Mouse (Mus musculus): ENCODE measurements around the gene Cpne5. TPM values are rescaled to one million over a fixed set of nuclear protein-coding genes. Genes with fewer than 3 reads are reported as not detected.
A peak's percentile ranks its signal among the peaks of the same experiment; 100 is the strongest.

The Cpne5 gene
- polyA plus RNA-seq, 1 experiment, result 0.12 TPM

GRCm38 (mm10) chr17:29176391-29177267, 61.3 kb downstream of the Cpne5 start:
- no peak for TF ChIP-seq POLR2A (IDR thresholded peaks at IDR 0.05; ENCODE audit: borderline replicate concordance, low read depth, low read length)
- peak; percentile 53 for TF ChIP-seq CTCF (IDR thresholded peaks at IDR 0.05; ENCODE audit: low read depth, low read length)
- no peak overlapping the region for H3K4me3 ChIP-seq (ENCODE audit: insufficient read depth, low read length)
- no peaks in the 10 kb centered on the region; the same call in 1 of the 2 replicates for H3K4me1 ChIP-seq (ENCODE audit: control insufficient read depth, insufficient read depth, low read length)
- H3K27ac ChIP-seq (ENCODE audit: insufficient read depth, low read depth, low read length), result no peak overlapping the region

DNA sequence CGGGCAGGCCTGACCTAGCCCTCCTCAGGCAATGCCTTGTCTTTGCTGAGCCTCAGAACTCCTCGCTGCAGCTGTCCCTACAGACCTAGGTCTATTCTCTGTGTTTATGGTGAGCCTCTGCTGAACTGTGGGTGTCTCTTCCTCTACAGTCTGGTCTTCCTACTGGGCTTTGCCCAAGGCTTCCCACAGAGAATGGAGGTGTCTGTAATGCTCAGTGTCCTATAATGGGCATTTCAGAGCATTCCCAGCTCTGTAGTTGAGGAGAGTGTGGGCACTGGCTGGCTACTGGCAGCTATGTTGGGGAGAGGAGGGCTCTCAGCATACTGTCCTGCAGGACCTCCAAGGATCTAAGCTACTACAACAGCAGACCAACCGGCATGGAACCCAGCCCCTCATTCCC, 62.3 kb downstream of the Cpne5 start:
- H3K4me1 ChIP-seq (ENCODE audit: control insufficient read depth, insufficient read depth, low read length), result no peaks in the 10 kb centered on the region; the same call in 1 of the 2 replicates
- H3K27ac ChIP-seq (ENCODE audit: insufficient read depth, low read depth, low read length), result no peak overlapping the region
- TF ChIP-seq POLR2A (IDR thresholded peaks at IDR 0.05; ENCODE audit: borderline replicate concordance, low read depth, low read length) (no peak), CTCF (IDR thresholded peaks at IDR 0.05; ENCODE audit: low read depth, low read length) (no peak)
- H3K4me3 ChIP-seq (ENCODE audit: insufficient read depth, low read length), result no peak overlapping the region

DNA sequence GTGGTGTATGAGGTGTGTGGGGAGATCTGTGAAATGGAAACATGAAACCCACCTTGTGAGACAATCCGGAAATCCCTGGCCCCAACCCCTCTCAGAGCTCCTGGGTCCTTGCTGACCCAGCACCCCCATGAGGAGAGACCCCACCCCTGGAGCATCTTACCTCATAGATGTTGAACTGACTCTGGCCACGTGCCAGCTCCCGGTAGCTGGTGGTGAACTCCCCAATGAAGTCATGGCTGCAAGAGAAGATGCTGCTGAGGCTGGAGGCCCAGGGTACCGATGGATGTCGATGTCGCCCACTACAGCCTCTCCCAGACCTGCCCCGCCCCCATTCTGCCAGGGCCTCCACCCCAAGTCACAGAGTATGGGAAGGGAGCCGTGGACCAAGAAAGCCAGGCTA, 64.8 kb downstream of the Cpne5 start:
- Histone ChIP-seq H3K27ac (ENCODE audit: insufficient read depth, low read depth, low read length) (no peak overlapping the region), H3K4me1 (ENCODE audit: control insufficient read depth, insufficient read depth, low read length) (no peaks in the 10 kb centered on the region; the same call in 1 of the 2 replicates), H3K4me3 (ENCODE audit: insufficient read depth, low read length) (no peak overlapping the region)
- TF ChIP-seq CTCF (IDR thresholded peaks at IDR 0.05; ENCODE audit: low read depth, low read length) (no peak), POLR2A (IDR thresholded peaks at IDR 0.05; ENCODE audit: borderline replicate concordance, low read depth, low read length) (no peak)

- no peak overlapping the region for H3K4me3 ChIP-seq (ENCODE audit: insufficient read depth, low read length)
- H3K4me1 ChIP-seq (ENCODE audit: control insufficient read depth, insufficient read depth, low read length), result no peaks in the 10 kb centered on the region; the same call in 1 of the 2 replicates
- H3K27ac ChIP-seq (ENCODE audit: insufficient read depth, low read depth, low read length), result no peak overlapping the region
- TF ChIP-seq POLR2A (IDR thresholded peaks at IDR 0.05; ENCODE audit: borderline replicate concordance, low read depth, low read length), result no peak
- TF ChIP-seq CTCF (IDR thresholded peaks at IDR 0.05; ENCODE audit: low read depth, low read length), result no peak
Measured at GRCm38 (mm10) chr17:29172062-29172461, 65.9 kb downstream of the Cpne5 start.

DNA sequence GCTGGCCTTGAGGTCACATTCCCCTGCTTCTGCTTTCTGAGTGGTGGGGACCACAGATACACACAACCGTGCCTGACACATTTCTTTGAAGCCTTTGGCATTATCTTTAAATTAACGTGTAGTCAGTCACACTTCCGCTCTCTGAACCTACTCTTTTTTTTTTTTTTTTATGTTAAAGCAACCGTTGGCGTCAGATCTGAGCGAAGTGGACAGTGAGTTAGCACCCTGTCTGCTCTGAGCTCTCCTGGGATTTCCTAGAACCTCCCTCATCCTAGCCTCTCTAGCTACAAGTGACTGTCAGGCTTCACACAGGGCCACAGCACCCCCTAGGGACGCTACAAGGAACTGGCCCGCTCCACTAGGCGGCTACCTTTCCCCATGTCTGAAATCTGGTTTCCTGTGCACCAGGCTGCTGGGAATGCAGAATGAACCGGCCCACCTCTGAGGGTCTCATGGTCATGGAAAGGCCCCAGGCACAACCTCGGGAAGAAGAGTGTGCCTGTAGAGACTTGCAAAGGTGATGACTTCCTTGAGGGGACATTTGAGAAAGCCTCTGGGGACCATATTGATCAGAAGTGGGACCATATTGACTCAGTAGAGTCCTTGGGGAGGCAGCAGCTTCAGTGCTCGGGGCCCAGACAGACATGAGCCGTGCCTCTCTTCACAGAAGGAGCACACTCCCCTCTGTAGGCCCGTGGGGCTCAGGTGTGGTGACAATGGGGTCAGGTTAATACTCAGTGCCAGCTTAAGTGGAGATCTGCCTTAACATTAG, 66.8 kb downstream of the Cpne5 start:
- H3K27ac ChIP-seq (ENCODE audit: insufficient read depth, low read depth, low read length), result no peak overlapping the region
- no peak overlapping the region for H3K4me3 ChIP-seq (ENCODE audit: insufficient read depth, low read length)
- TF ChIP-seq CTCF (IDR thresholded peaks at IDR 0.05; ENCODE audit: low read depth, low read length) (peak; percentile 72), POLR2A (IDR thresholded peaks at IDR 0.05; ENCODE audit: borderline replicate concordance, low read depth, low read length) (no peak)
- H3K4me1 ChIP-seq (ENCODE audit: control insufficient read depth, insufficient read depth, low read length), result no peaks in the 10 kb centered on the region; the same call in 1 of the 2 replicates

DNA sequence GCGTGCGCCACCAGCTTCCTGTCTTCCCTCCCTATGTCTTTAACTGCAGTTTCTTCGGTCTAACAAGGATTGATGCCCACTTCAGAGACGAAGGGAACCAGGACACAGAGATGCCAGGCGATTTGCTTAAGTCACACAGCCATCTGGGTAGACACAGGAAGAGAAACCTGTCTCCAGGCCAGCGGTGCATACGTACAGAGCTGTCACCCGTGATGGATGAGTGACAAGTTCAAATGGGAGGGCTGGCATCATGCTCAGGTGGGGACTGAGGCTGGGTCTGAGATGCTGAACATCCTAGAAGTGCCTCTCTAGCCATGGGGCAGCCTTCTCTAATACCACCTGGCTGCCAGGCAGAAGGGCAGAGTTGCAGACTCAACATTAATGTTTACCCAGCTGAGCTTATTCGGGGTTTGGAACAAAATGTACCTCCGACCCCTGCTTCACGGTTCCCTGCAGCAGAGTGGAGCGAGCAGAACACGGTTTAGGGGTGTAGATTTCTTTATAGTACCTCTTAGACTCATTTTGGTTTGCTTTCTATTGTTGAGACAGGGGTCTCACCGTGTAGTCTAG, 67.5 kb downstream of the Cpne5 start:
- Histone ChIP-seq H3K4me1 (ENCODE audit: control insufficient read depth, insufficient read depth, low read length) (no peaks in the 10 kb centered on the region; the same call in 1 of the 2 replicates), H3K4me3 (ENCODE audit: insufficient read depth, low read length) (no peak overlapping the region), H3K27ac (ENCODE audit: insufficient read depth, low read depth, low read length) (no peak overlapping the region)
- TF ChIP-seq POLR2A (IDR thresholded peaks at IDR 0.05; ENCODE audit: borderline replicate concordance, low read depth, low read length) (no peak), CTCF (IDR thresholded peaks at IDR 0.05; ENCODE audit: low read depth, low read length) (no peak)

- Histone ChIP-seq H3K27ac (ENCODE audit: insufficient read depth, low read depth, low read length) (no peak overlapping the region), H3K4me3 (ENCODE audit: insufficient read depth, low read length) (no peak overlapping the region), H3K4me1 (ENCODE audit: control insufficient read depth, insufficient read depth, low read length) (peaks cover 7% of the 10 kb centered on the region)
- no peak for TF ChIP-seq POLR2A (IDR thresholded peaks at IDR 0.05; ENCODE audit: borderline replicate concordance, low read depth, low read length)
- peak; percentile 73 for TF ChIP-seq CTCF (IDR thresholded peaks at IDR 0.05; ENCODE audit: low read depth, low read length)
Measured at GRCm38 (mm10) chr17:29168996-29169601, 68.9 kb downstream of the Cpne5 start.

GRCm38 (mm10) chr17:29168438-29168837, 69.5 kb downstream of the Cpne5 start:
- TF ChIP-seq POLR2A (IDR thresholded peaks at IDR 0.05; ENCODE audit: borderline replicate concordance, low read depth, low read length) (no peak), CTCF (IDR thresholded peaks at IDR 0.05; ENCODE audit: low read depth, low read length) (no peak)
- Histone ChIP-seq H3K4me3 (ENCODE audit: insufficient read depth, low read length) (no peak overlapping the region), H3K27ac (ENCODE audit: insufficient read depth, low read depth, low read length) (no peak overlapping the region), H3K4me1 (ENCODE audit: control insufficient read depth, insufficient read depth, low read length) (peaks cover 10% of the 10 kb centered on the region)

DNA sequence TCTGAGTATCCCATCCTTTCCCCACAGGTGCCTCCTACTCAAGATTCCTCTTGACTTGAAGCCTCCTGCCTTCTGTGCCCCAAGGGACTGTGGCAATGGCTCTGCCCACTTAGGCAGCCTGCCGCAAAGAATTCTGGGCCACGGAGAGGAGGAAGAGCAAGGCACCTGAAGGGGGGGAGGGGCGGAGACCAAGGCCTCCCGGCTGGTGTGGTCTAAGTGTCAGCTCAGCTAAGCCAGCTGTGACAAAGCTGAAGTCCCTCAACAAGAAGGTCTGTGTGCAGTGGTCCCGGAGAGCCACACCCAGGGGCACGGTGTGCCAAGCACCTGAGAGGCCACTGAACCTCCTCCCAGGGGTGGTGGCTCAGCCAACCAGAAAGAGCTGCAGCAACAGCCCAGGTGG, 70.6 kb downstream of the Cpne5 start:
- Histone ChIP-seq H3K27ac (ENCODE audit: insufficient read depth, low read depth, low read length) (no peak overlapping the region), H3K4me3 (ENCODE audit: insufficient read depth, low read length) (no peak overlapping the region), H3K4me1 (ENCODE audit: control insufficient read depth, insufficient read depth, low read length) (peaks cover 14% of the 10 kb centered on the region)
- TF ChIP-seq CTCF (IDR thresholded peaks at IDR 0.05; ENCODE audit: low read depth, low read length) (no peak), POLR2A (IDR thresholded peaks at IDR 0.05; ENCODE audit: borderline replicate concordance, low read depth, low read length) (no peak)

Data from bone marrow macrophage, adult 2 months (primary cell).